Mouse (Mus musculus): ENCODE data around the gene Iqgap2. TPM values are rescaled to one million over a fixed set of nuclear protein-coding genes. Genes with fewer than 3 reads are reported as not detected.

The Iqgap2 gene
- polyA plus RNA-seq, 1 experiment from 2014 or later: 24.6 TPM

DNA sequence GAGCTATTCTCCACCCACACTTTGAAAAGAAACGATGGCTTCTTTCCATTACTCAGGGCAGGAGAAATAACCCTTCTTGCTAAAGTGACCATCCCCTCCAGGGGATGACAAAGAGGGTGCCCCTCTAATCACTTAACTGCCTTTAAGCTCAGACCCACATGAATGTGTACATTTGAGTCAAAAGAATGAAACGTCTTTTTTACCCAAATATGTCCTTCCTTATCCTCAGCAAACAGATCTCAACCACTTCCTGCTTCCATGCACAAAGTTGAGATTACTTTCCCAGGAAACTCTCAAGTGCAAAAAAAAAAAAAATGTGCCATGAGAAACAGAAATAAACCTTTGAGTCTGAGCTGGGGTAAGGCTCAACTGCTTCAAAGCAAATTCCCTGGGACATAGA lies 257.3 kb downstream of the Iqgap2 start:
- peak; percentile 23; the same call in 1 of the 2 replicates for ATAC-seq
- 26% methylated on average over 2 of the region's 2 CpGs for WGBS (ENCODE audit: insufficient replicate concordance)
- no peak overlapping the region for H3K9ac ChIP-seq (replicated peaks)
- TF ChIP-seq EP300 (IDR thresholded peaks at IDR 0.05; ENCODE audit: low read depth) (peak; percentile 67; the same call in 1 of the 2 replicates), CTCF (IDR thresholded peaks at IDR 0.05; ENCODE audit: low read depth) (no peak)
- no peak for DNase-seq
- H3K4me1 ChIP-seq (ENCODE audit: insufficient read depth): peaks cover under 1% of the 10 kb centered on the region; the same call in 1 of the 2 replicates
- H3K4me3 ChIP-seq (ENCODE audit: low read depth, low read length): no peak overlapping the region
- peaks cover 49% of the 10 kb centered on the region for H3K36me3 ChIP-seq (replicated peaks; ENCODE audit: insufficient read depth, low read length)
- H3K27me3 ChIP-seq (ENCODE audit: insufficient read depth, low read length): no peaks in the 10 kb centered on the region
- H3K4me2 ChIP-seq (ENCODE audit: low read depth, low read length): no peak overlapping the region
- H3K27ac ChIP-seq (ENCODE audit: low read depth): peak overlapping the region; percentile 48; the same call in 1 of the 2 replicates
- H3K9me3 ChIP-seq (ENCODE audit: low read length): no peaks in the 10 kb centered on the region

DNA sequence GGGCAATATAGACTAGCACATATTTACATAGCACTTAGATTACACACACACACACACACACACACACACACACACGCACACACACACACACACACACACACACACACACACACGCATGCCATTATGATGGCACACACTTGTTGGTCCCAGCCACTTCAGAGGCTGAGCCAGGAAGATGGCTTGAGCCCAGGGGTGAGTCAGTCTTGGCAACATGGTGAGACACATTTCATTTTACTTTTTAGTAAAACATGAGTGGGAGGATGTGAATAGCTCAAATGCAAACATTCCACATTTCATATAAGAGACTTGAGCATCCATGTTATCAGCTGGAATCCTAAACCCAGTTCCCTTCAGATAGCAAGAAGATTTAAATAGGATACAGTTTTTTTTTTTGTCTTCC lies 258.3 kb downstream of the Iqgap2 start:
- no peak overlapping the region for H3K9ac ChIP-seq (replicated peaks)
- H3K27ac ChIP-seq (ENCODE audit: low read depth): no peak overlapping the region
- 83% methylated on average over 2 of the region's 2 CpGs for WGBS (ENCODE audit: insufficient replicate concordance)
- H3K36me3 ChIP-seq (replicated peaks; ENCODE audit: insufficient read depth, low read length): peaks cover 57% of the 10 kb centered on the region
- DNase-seq (no peak), ATAC-seq (no peak)
- H3K4me2 ChIP-seq (ENCODE audit: low read depth, low read length): no peak overlapping the region
- no peak overlapping the region for H3K4me3 ChIP-seq (ENCODE audit: low read depth, low read length)
- no peaks in the 10 kb centered on the region; the same call in 1 of the 2 replicates for H3K4me1 ChIP-seq (ENCODE audit: insufficient read depth)
- no peak for TF ChIP-seq EP300 (IDR thresholded peaks at IDR 0.05; ENCODE audit: low read depth)
- TF ChIP-seq CTCF (IDR thresholded peaks at IDR 0.05; ENCODE audit: low read depth): no peak
- no peaks in the 10 kb centered on the region for H3K9me3 ChIP-seq (ENCODE audit: low read length)
- no peaks in the 10 kb centered on the region for H3K27me3 ChIP-seq (ENCODE audit: insufficient read depth, low read length)

DNA sequence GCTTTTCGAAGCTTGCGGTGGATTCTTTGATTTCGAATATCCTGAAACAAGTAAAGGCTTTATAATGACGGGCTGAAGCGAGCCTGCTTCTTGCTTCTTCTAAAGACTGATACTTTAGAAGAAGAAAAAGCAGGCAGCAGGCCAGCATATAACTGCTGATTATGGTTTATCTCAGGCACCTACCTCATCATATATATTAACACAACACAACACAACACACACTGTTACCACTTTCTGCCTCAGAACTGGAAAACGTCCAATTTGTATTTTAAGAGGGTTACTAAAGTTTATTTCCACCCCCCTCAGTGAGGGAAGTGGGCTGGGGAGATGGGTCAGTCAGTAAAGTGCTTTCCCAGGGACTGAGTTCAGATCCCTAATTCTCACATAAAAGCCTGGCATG lies 259.6 kb downstream of the Iqgap2 start:
- peaks cover 59% of the 10 kb centered on the region for H3K36me3 ChIP-seq (replicated peaks; ENCODE audit: insufficient read depth, low read length)
- ATAC-seq (no peak), DNase-seq (no peak)
- no peaks in the 10 kb centered on the region for H3K9me3 ChIP-seq (ENCODE audit: low read length)
- no peak overlapping the region for H3K4me3 ChIP-seq (ENCODE audit: low read depth, low read length)
- TF ChIP-seq EP300 (IDR thresholded peaks at IDR 0.05; ENCODE audit: low read depth) (no peak), CTCF (IDR thresholded peaks at IDR 0.05; ENCODE audit: low read depth) (no peak)
- no peaks in the 10 kb centered on the region for H3K27me3 ChIP-seq (ENCODE audit: insufficient read depth, low read length)
- WGBS (ENCODE audit: insufficient replicate concordance): 87% methylated on average over 6 of the region's 6 CpGs
- no peak overlapping the region for H3K9ac ChIP-seq (replicated peaks)
- H3K4me2 ChIP-seq (ENCODE audit: low read depth, low read length): no peak overlapping the region
- no peak overlapping the region for H3K27ac ChIP-seq (ENCODE audit: low read depth)
- no peaks in the 10 kb centered on the region for H3K4me1 ChIP-seq (ENCODE audit: insufficient read depth)

DNA sequence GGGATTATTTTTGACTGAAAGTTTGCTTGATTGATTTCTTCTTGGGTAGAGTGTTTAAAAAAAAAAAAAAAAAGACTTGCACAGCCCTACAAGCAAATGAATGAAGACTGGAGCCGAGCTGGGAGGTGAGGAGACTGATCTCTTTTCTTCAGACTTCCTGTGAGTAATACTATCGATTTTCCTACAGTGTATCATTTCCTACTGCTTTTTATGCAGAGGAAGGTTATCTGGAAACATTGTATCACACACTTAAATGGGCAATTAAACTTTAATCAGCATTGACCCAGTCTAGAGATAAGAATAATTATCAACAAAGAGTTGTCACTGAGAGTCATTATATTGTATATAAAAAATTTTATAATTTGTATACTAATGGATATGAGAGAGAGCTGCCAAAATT lies 261.0 kb downstream of the Iqgap2 start:
- Histone ChIP-seq H3K27me3 (ENCODE audit: insufficient read depth, low read length) (no peaks in the 10 kb centered on the region), H3K36me3 (replicated peaks; ENCODE audit: insufficient read depth, low read length) (peaks cover 51% of the 10 kb centered on the region), H3K4me1 (ENCODE audit: insufficient read depth) (no peaks in the 10 kb centered on the region), H3K4me2 (ENCODE audit: low read depth, low read length) (no peak overlapping the region), H3K9ac (replicated peaks) (no peak overlapping the region), H3K9me3 (ENCODE audit: low read length) (no peaks in the 10 kb centered on the region), H3K4me3 (ENCODE audit: low read depth, low read length) (no peak overlapping the region), H3K27ac (ENCODE audit: low read depth) (no peak overlapping the region)
- DNase-seq (no peak), ATAC-seq (no peak)
- WGBS (ENCODE audit: insufficient replicate concordance): 44% methylated on average over 2 of the region's 2 CpGs
- TF ChIP-seq CTCF (IDR thresholded peaks at IDR 0.05; ENCODE audit: low read depth): no peak
- no peak for TF ChIP-seq EP300 (IDR thresholded peaks at IDR 0.05; ENCODE audit: low read depth)

DNA sequence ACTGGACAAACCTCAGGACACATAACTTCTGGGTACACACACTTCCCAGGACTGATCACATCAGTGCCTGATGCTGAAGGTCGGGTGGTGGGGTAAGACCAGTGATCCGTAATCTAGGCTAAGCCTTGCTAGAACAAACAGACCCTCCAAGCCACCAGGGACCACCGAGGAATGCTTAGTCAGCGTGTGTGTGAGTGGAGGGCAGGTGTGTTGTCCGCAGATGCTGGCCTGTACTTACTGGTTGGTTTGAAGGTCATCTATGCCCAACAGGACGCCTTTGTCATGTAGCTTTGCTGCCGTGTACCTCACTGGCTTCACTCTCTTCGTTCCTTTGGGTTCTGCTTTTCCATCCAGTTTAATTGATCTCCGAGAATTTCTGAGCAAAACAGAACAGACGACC lies 262.0 kb downstream of the Iqgap2 start:
- no peak for DNase-seq
- no peaks in the 10 kb centered on the region for H3K27me3 ChIP-seq (ENCODE audit: insufficient read depth, low read length)
- H3K4me3 ChIP-seq (ENCODE audit: low read depth, low read length): no peak overlapping the region
- peaks cover 44% of the 10 kb centered on the region for H3K36me3 ChIP-seq (replicated peaks; ENCODE audit: insufficient read depth, low read length)
- no peak overlapping the region for H3K27ac ChIP-seq (ENCODE audit: low read depth)
- H3K9ac ChIP-seq (replicated peaks): no peak overlapping the region
- H3K4me1 ChIP-seq (ENCODE audit: insufficient read depth): no peaks in the 10 kb centered on the region
- no peak for ATAC-seq
- WGBS (ENCODE audit: insufficient replicate concordance): 84% methylated on average over 10 of the region's 10 CpGs
- no peaks in the 10 kb centered on the region for H3K9me3 ChIP-seq (ENCODE audit: low read length)
- no peak overlapping the region for H3K4me2 ChIP-seq (ENCODE audit: low read depth, low read length)
- TF ChIP-seq CTCF (IDR thresholded peaks at IDR 0.05; ENCODE audit: low read depth) (no peak), EP300 (IDR thresholded peaks at IDR 0.05; ENCODE audit: low read depth) (no peak)

DNA sequence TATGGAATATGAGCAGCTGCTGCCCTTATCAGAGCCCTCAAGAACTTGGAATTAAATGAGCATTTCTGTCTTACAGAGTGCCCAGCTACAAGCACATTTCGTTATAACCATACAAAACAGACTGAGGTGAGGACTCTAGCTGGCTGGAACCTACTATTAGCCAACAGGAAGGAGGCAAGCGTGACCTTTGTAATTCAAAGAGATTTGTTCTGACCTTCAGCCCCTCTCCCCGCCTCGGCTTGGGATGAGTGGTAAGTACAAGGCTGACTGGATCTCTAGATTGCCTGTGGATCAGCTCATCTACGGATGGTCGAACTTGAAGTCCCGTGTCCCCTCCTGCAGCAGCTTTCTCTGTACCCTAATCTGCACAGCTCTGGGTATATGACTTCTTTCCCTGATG lies 265.0 kb downstream of the Iqgap2 start:
- 66% methylated on average over 7 of the region's 7 CpGs for WGBS (ENCODE audit: insufficient replicate concordance)
- Histone ChIP-seq H3K4me1 (ENCODE audit: insufficient read depth) (no peaks in the 10 kb centered on the region), H3K27me3 (ENCODE audit: insufficient read depth, low read length) (no peaks in the 10 kb centered on the region), H3K27ac (ENCODE audit: low read depth) (no peak overlapping the region), H3K9me3 (ENCODE audit: low read length) (no peaks in the 10 kb centered on the region), H3K4me3 (ENCODE audit: low read depth, low read length) (no peak overlapping the region), H3K4me2 (ENCODE audit: low read depth, low read length) (no peak overlapping the region), H3K36me3 (replicated peaks; ENCODE audit: insufficient read depth, low read length) (peaks cover 29% of the 10 kb centered on the region), H3K9ac (replicated peaks) (no peak overlapping the region)
- ATAC-seq (peak; percentile 85), DNase-seq (peak; percentile 39)
- TF ChIP-seq CTCF (IDR thresholded peaks at IDR 0.05; ENCODE audit: low read depth): no peak
- no peak for TF ChIP-seq EP300 (IDR thresholded peaks at IDR 0.05; ENCODE audit: low read depth)

DNA sequence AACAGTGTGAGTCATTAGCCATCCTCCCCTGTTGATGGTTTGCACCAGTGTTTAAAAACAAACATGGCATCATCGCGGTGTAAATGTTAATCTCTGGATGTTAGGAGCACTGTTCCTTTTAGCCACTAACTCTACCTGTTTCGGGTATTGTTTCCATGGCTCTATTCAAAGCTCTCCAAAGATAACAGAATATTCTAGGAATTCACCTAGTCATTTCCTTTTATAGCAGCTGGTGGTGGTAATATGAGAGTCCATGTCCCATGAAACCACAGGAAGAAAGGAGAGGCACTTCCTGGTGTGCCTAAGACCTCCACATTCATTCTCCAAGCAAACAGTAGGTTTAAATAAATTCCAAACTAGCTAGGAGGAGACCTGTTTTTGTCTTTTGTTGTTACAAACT lies 268.7 kb downstream of the Iqgap2 start:
- Histone ChIP-seq H3K27me3 (ENCODE audit: insufficient read depth, low read length) (no peaks in the 10 kb centered on the region), H3K9me3 (ENCODE audit: low read length) (no peaks in the 10 kb centered on the region), H3K4me1 (ENCODE audit: insufficient read depth) (no peaks in the 10 kb centered on the region), H3K9ac (replicated peaks) (no peak overlapping the region), H3K36me3 (replicated peaks; ENCODE audit: insufficient read depth, low read length) (peaks cover 3% of the 10 kb centered on the region), H3K4me3 (ENCODE audit: low read depth, low read length) (no peak overlapping the region), H3K4me2 (ENCODE audit: low read depth, low read length) (no peak overlapping the region), H3K27ac (ENCODE audit: low read depth) (no peak overlapping the region)
- TF ChIP-seq EP300 (IDR thresholded peaks at IDR 0.05; ENCODE audit: low read depth): no peak
- no peak for TF ChIP-seq CTCF (IDR thresholded peaks at IDR 0.05; ENCODE audit: low read depth)
- DNase-seq (no peak), ATAC-seq (no peak)
- 71% methylated on average over 3 of the region's 3 CpGs for WGBS (ENCODE audit: insufficient replicate concordance)

All from liver, postnatal 0 days (tissue).